Mouse (Mus musculus) liver, adult 2 months (tissue): ENCODE results near the gene Cuedc2.

ENCODE experiments used
- CTCF ChIP-seq: fragments of 200-500 bp; IDR thresholded peaks from 2 replicates; pipeline ENCODE4 v1.5.1; 2011; ENCODE audit warnings: low read depth, low read length, control low read depth
- POLR2A ChIP-seq: fragments of 200-500 bp; IDR thresholded peaks from 2 replicates; pipeline ENCODE4 v1.6.1; 2011; ENCODE audit warnings: low read length, control low read depth; ENCODE audit not compliant: insufficient read depth; ENCODE audit errors: extremely low read depth

DNA sequence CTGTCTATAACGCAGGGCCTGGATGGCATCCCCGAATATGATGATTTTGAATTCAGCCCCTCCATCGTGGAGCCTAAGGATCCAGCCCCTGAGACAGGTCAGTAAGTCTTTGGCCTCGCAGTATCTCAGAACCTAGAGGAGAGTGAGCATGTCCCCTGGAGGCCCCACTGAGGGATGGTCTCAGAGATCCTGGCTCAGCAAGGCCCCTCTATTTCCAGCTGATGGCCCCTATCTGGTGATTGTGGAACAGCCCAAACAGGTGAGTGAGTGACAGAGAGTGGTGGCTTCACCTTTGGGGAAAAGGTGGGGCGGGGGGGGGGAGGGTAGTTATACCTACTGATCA, 32.3 kb downstream of the Cuedc2 start:
- TF ChIP-seq CTCF: no peak
- TF ChIP-seq POLR2A: no peak
